Mouse (Mus musculus) cerebellum, adult 11 months (tissue): ENCODE measurements around the gene Rps11.
A peak's percentile ranks its signal among the peaks of the same experiment; 100 is the strongest.
"Not testable (repeated sequence)": the region's sequence is repeated elsewhere in the genome, so short reads cannot be mapped to it uniquely, and the experiment has no call there.

Experiments used
- DNase-seq: peaks from one replicate; pipeline ENCODE4 v3.0.0; 2022

The Rps11 gene

GRCm38 (mm10) chr7:45124224-45125143 lies at the start of gene Rps11:
TSS of gene Rps11 (minus strand) at chr7:45124439.
- DNase-seq: peak; percentile 99

- DNase-seq: not testable (repeated sequence)
These were observed 49.5 kb upstream of the Rps11 start for GRCm38 (mm10) chr7:45173772-45174171.

GRCm38 (mm10) chr7:45172974-45173373 lies 48.7 kb upstream of the Rps11 start:
- DNase-seq: no peak

DNA sequence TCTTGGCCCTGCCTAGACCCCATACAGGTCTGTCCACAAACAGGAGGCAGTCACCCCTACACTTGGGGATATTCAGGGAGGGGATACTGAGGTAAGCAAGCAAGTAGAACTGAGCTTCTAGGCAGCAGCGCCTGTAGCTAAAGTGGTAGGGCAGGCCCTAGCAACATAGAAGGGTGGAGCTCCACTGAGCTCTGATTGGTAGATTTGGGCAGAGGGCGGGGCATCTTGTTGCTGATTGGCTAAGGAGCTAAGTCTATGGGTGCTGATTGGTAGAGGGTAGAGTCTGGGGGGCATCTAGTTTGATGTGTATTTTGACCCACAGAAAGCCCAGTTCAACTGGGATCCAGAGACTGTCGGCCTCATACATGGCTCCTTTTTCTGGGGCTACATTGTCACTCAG lies 45.3 kb upstream of the Rps11 start:
- peak; percentile 66 for DNase-seq

GRCm38 (mm10) chr7:45168656-45169055 lies 44.4 kb upstream of the Rps11 start:
- DNase-seq: peak; percentile 68

GRCm38 (mm10) chr7:45167761-45168445 lies 43.7 kb upstream of the Rps11 start:
- peak; percentile 74 for DNase-seq

DNA sequence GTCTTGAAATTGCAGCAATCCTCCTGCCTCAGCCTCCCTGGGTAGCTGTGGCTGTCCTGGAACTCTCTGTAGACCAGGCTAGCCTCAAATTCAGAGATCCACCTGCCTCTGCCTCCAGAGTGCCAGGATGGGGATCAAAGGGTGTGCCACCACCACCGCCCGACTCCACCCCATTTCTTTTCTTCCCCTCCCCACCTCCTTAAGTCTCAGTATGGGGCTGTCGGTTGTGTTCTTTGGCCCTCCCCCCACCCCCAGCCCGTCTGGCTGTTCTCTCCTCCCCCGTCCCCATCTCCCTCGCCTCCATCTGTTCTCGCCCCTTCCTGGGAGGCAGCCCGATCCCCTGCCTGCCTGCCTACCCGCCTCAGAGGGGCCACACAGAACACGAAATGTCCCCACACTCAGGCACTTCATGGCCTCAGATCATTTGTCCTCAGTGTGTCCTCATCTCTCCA lies 42.7 kb upstream of the Rps11 start:
- peak; percentile 59 for DNase-seq

DNA sequence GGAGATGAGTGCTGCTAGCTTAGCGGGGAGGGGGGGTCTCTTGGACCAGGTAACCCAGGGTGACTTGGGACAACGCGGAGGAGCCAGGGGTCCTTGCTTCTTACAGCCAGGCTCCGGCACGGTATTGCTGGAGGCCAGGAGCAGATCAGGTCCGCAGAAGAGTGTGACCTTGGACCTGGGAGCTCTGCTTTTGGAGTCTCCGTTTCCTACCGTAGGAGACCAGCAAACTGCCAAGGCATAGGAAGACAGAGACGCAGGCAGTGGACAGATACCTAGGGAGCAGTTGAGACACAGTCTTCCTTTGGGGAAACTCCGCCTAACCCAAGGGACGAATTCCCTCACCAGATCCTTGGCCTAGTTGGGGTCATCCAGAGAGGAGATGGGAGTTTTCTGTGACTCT lies 41.5 kb upstream of the Rps11 start:
- no peak for DNase-seq

DNA sequence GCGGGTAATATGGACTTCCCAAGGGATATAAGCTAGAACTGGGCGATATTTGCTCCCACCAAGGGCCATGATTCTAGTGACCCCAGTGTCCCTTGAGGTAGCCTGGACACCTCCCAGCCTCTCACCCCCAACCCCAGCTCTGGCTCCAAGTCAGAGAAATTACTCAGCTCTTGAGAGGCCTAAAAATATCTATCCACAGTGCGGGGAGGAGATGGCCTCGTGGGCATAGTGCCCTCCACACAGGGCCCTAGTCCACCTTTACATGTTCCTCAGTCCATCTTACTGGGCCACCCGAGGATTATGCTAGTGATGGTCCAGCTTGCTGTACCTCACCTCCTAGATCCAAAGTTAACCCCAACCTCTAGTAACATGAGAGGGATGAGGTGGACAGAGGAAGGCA lies 40.6 kb upstream of the Rps11 start:
- DNase-seq: no peak

DNA sequence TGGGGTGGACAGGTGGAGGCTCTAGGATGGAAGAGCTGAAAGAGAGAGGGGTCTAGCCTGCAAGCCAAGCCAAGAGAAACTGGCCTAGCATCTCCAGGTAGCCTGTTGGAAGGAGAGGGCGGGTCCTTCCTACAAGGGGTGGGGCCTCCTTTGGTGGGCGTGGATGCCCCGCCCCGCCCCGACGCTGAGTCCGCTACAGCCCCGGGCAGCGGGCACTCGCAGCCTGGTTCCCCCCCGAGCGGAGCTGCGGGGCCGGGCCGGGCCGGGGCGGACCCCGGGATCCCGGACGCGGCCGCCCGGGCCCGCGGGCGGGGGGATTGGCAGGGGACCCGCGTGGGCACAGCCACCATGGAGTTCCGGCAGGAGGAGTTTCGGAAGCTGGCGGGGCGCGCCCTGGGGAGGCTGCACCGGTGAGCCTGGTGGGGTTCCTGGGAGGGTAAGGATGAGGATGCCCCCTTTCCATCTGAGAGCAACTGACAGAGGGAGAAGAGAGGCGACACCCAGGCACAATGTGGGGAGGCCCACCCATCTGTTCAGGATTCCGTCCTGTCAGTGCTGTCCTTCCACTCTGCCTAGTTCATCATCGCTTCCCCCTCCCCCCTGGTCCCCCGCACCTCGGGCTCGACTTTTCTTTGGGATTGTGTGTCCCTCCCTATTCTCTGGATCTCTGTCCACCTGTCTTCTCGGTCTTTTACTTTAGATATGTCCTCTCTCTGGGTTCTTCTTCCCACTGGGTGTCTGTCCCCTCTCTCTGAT lies 39.7 kb upstream of the Rps11 start, which contains the start of gene Slc17a7:
TSS of gene Slc17a7 (plus strand) at position 215 of the 756 bp plus-strand sequence.
- peak; percentile 81 for DNase-seq

GRCm38 (mm10) chr7:45162996-45163615 lies 38.9 kb upstream of the Rps11 start:
- no peak for DNase-seq

- no peak for DNase-seq
These were observed 38.3 kb upstream of the Rps11 start for GRCm38 (mm10) chr7:45162551-45162950.

GRCm38 (mm10) chr7:45161612-45162473 lies 37.6 kb upstream of the Rps11 start:
- DNase-seq: peak; percentile 98

DNA sequence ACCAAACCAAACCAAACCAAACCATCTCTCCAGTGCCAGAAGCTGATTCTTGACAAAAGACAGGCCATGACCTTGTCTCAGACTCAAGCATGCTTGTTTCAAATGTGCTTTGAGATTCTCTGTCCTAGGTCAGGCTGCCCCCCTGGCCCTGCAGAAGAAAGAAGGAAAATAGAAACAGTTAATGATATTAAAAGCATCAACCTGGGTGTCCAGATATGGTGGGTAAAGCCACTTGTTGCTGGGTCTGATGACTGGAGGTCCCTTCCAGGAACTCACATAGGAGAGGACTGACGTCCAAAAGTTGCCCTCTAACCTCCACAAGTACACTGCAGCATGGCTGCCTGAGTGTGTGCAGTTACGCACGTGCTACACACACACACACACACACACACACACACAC lies 36.6 kb upstream of the Rps11 start:
- no peak for DNase-seq

DNA sequence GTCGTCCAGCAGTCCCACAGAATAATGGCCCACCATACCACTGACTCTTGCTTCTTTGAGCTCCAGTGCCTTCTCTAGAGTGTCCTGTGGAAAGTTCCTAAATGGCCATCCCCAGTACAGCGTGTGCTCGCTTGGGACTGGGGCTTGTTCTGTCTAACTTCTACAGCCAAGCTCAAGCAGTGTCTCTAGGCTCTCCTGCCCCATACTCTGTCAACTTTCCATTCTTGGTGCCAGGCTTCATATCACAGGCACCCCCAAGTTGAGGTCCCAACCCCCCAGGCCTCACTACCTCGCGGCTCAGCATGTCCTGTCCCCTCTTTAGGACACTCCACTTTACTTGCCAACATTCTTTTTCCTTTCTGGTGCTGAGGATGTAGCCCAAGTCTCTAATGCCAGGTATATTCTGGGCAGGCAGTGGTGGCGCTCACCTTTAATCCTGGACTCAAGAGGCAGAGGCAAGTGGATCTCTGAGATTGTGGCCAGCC lies 36.1 kb upstream of the Rps11 start:
- DNase-seq: no peak

DNA sequence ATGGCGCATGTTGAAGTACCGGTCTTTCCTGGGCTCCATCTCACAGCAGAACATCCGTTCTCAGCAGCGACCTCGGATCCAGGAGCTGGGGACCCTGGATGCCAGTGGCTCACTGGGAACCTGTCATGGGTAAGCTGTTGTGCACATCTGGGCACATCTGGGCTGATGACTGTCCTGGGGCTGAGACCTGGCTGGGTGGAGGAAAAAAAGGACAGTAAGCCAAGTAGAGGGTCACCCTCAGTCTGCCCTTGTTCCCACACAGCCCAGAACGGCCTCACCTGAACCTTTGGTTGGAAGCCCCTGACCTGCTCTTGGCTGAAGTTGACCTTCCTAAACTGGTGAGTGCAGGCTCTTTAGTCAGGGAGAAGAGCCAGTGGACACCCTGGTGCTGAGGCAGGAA lies 34.8 kb upstream of the Rps11 start:
- no peak for DNase-seq

DNA sequence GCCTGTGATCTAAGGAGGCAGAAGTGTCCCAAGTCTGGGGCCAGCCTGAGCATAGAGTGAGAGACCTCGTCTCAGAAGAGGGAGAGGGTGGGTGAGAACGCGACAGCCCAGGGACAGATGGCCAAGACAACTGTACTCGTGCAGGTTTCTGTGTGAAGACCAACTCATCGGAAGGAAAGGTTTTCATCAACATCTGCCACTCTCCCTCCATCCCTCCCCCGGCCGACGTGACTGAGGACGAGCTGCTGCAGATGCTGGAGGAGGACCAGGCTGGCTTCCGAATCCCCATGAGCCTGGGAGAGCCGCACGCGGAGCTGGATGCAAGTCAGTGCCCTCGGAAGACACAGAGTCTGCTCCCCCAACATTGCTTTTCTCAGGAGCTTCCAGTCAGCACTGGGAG lies 33.2 kb upstream of the Rps11 start:
- DNase-seq: no peak

DNA sequence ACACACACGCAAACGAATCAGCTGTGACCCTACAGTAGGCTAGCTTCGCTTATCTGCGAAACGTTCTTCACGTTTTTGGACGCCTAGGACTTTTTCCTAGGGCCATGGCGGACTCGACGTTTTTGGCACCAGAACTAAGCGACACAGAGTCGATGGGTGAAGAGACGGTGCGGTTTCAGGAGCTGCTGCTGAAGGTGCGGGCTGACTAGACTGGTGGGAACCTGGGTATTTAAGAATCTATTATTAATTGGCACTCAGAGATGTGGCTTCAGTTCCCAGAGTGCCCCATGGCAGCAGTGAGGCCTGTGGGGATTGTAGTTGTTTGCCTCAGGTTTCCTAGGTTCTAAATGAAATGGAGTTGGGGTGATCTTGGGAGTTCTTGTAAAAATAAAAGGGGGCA lies 32.0 kb upstream of the Rps11 start:
- no peak for DNase-seq

DNA sequence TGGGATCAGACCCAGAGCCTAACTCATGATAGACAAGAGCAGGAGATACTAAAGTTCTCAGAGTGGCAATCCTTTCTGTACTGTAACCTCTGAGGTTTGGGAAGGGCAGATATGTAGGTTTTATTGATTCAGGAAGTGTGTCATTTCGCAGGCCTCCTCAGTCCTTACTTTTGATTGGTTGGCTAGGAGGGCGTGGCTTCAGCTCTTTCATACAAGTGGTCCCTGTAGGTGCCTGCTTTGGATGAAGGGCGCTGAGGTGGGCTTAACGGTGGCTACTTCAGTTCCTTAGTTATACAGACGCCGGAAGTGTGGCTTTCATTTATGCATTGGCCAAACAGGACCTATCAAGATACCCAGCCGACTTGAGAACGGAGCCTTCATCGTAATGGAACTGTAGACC lies 31.4 kb upstream of the Rps11 start:
- DNase-seq: no peak

- DNase-seq: no peak
These were observed 30.8 kb upstream of the Rps11 start for GRCm38 (mm10) chr7:45154993-45155514.
